Mouse (Mus musculus) lung, embryonic 14.5 days (tissue): ENCODE data around the gene Ovol2. TPM values are rescaled to one million over a fixed set of nuclear protein-coding genes. Genes with fewer than 3 reads are reported as not detected.
A peak's percentile ranks its signal among the peaks of the same experiment; 100 is the strongest.

Experiments used
- ATAC-seq: fragments of 200-750 bp; cut with Nextera tagmentation; 2 replicates; pipeline ENCODE4 v1.8.0; 2017; ENCODE audit warnings: mild to moderate bottlenecking, moderate TSS enrichment, moderate library complexity; ENCODE audit not compliant: insufficient read depth
- DNase-seq: peaks from one replicate; pipeline ENCODE4 v3.0.0-alpha.2; 2015
- H3K27ac ChIP-seq: fragments of 300-500 bp; sonication (generic); 2 replicates; pipeline ENCODE4 v1.5.1; 2014; ENCODE audit warnings: low read depth, mild to moderate bottlenecking, moderate library complexity
- H3K27me3 ChIP-seq: fragments of 300-500 bp; sonication (generic); 2 replicates; pipeline ENCODE4 v1.6.1; 2014; ENCODE audit warnings: low read length, control low read depth; ENCODE audit not compliant: insufficient read depth
- H3K36me3 ChIP-seq: fragments of 300-500 bp; sonication (generic); 2 replicates; pipeline ENCODE4 v1.6.1; 2014; ENCODE audit warnings: control low read depth; ENCODE audit not compliant: insufficient read depth
- H3K4me1 ChIP-seq: fragments of 300-500 bp; sonication (generic); 2 replicates; pipeline ENCODE4 v1.6.1; 2014; ENCODE audit warnings: antibody characterized with exemption, control low read depth; ENCODE audit not compliant: insufficient read depth
- H3K4me2 ChIP-seq: fragments of 300-500 bp; sonication (generic); 2 replicates; pipeline ENCODE4 v1.6.1; 2014; ENCODE audit warnings: mild to moderate bottlenecking
- H3K4me3 ChIP-seq: fragments of 300-500 bp; sonication (generic); 2 replicates; pipeline ENCODE4 v1.5.1; 2014; ENCODE audit warnings: low read depth, low read length
- H3K9ac ChIP-seq: fragments of 300-500 bp; sonication (generic); 2 replicates; pipeline ENCODE4 v1.6.1; 2014
- H3K9me3 ChIP-seq: fragments of 300-500 bp; sonication (generic); 2 replicates; pipeline ENCODE4 v1.6.1; 2016; ENCODE audit warnings: low read depth, low read length, control low read depth
- CTCF ChIP-seq: IDR thresholded peaks from 2 replicates; pipeline ENCODE4 v1.5.1; 2016; ENCODE audit warnings: antibody characterized with exemption, low read depth
- WGBS: fragments of 180-500 bp; shearing (Covaris S2); extraction: QIAGEN DNeasy Blood & Tissue Kit; methylation state at CpG from one replicate; pipeline ENCODE4 v1.1.7; 2014; 5-methylcytosine and 5-hydroxymethylcytosine counted together
- polyA plus RNA-seq: library from polyadenylated mRNA; unstranded; fragments of >200 nt; fragmentation: Nextera tagmentation; extraction: Ambion mirVana; gene quantifications from 2 replicates; pipeline ENCODE4 v1.2.1, GENCODE M21; 2014

The Ovol2 gene
- polyA plus RNA-seq, 1 experiment from 2014 or later = 3.4 TPM

- TF ChIP-seq CTCF = no peak
- Histone ChIP-seq H3K4me3 (peak overlapping the region; percentile 95; the same call in 1 of the 2 replicates), H3K4me1 (peaks cover 12% of the 10 kb centered on the region; the same call in 1 of the 2 replicates), H3K27me3 (no peaks in the 10 kb centered on the region), H3K9ac (peak overlapping the region; percentile 99; the same call in 1 of the 2 replicates), H3K27ac (no peak overlapping the region), H3K36me3 (peaks cover 40% of the 10 kb centered on the region), H3K4me2 (peak overlapping the region; percentile 88), H3K9me3 (no peaks in the 10 kb centered on the region)
- WGBS = 45% methylated on average over 5 of the region's 5 CpGs
- no peak for DNase-seq
- no peak for ATAC-seq
Observed at GRCm38 (mm10) chr2:144267004-144267730, 64.8 kb downstream of the Ovol2 start.

DNA sequence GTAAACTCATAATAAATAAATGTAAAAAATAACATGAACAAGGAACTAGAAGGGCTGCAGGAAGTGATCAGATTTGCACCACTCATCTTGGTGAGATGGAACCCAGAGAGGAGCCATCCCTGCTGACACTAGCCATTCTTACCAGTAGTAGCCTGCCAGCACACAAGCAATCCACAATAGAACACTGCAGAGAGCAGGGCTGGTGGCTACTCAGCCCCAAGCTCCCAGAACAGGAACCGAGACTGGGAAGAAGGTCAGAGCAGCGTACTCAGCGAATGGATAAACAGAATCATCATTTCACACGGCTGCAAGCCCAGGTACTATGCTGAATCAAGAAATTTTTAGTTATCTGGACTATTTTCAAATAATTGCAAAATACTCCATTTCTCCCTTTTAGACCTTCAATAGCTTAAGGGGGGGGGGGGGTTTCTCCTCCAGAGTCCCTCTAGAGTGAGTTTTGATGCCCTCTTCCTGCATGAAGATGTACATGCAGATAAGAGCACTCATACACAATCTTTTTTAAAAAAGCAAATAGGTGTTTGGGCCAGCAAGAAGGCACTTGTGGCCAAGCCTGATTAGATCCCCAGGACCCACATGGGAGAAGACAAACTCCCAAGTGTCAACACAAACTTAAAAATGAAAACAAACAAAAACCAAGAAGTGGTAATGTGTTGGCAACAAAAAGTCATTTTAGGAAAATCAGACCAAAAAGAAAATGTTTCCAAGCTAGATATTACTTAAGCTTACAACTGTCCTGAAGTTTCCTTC lies 65.8 kb downstream of the Ovol2 start:
- TF ChIP-seq CTCF = no peak
- no peak overlapping the region for H3K27ac ChIP-seq
- H3K9ac ChIP-seq = peak overlapping the region; percentile 17; the same call in 1 of the 2 replicates
- no peaks in the 10 kb centered on the region for H3K9me3 ChIP-seq
- H3K36me3 ChIP-seq = peaks cover 47% of the 10 kb centered on the region
- DNase-seq (no peak), ATAC-seq (no peak)
- 35% methylated on average over 4 of the region's 4 CpGs for WGBS
- no peak overlapping the region for H3K4me3 ChIP-seq
- peaks cover 12% of the 10 kb centered on the region; the same call in 1 of the 2 replicates for H3K4me1 ChIP-seq
- H3K27me3 ChIP-seq = no peaks in the 10 kb centered on the region
- peak overlapping the region; percentile 88 for H3K4me2 ChIP-seq

DNA sequence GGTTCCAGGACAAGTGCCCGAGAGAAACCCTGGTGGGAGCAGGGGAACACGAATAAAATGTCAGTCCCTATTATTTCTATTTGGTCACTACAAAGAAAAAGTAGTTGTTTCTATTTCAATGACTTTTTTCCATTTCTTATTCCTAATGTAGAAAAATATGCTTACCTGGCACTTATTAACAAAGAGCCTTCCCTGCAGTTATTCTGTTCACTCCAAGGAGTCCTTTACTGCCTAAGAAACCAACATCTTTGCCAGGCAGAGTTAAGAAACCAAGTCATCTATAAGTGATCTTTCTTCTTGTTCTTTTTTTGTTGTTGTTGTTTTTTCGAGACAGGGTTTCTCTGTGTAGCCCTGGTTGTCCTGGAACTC lies 66.8 kb downstream of the Ovol2 start:
- Histone ChIP-seq H3K9ac (no peak overlapping the region), H3K27ac (no peak overlapping the region), H3K4me3 (no peak overlapping the region), H3K27me3 (no peaks in the 10 kb centered on the region), H3K4me2 (no peak overlapping the region), H3K4me1 (peaks cover 12% of the 10 kb centered on the region; the same call in 1 of the 2 replicates), H3K36me3 (peaks cover 57% of the 10 kb centered on the region), H3K9me3 (no peaks in the 10 kb centered on the region)
- ATAC-seq (no peak), DNase-seq (no peak)
- WGBS = 75% methylated on average over 3 of the region's 3 CpGs
- no peak for TF ChIP-seq CTCF

DNA sequence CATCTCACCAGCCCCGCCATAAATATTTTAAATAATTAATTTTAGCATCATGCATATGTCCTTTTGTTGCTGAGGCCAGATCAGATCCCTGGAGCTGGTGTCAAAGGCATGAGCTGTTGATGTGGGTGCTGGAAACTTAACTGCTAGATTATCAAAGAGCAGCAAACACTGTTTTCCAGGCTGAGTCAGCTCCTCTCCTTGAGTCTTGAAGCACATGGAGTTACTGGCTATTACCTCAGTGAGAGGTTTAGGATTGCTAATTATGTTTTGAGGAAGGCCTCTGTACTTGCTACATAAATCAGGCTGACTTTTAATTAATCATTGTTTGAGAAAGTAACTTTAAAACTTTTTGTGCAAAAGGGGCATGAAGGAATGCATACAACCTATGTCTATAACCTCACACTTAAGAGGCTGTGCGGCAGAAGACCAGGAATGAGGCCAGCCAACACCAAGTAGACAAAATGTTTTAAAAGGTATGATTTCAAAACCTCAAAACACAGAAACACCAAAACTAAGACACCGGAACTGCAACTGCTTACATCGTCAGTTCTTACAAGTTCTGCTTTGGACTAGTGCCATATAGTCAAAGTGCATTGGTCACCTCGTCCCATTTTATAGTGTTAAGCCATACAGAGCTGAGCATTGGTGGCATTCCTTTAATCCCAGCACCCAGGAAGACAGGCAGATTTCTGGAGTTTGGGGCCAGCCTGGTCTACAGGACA lies 67.4 kb downstream of the Ovol2 start:
- H3K4me2 ChIP-seq = no peak overlapping the region
- ATAC-seq (no peak), DNase-seq (peak; percentile 28)
- peaks cover 62% of the 10 kb centered on the region for H3K36me3 ChIP-seq
- WGBS = 65% methylated on average over 5 of the region's 5 CpGs
- no peak overlapping the region for H3K9ac ChIP-seq
- TF ChIP-seq CTCF = no peak
- no peaks in the 10 kb centered on the region for H3K27me3 ChIP-seq
- H3K27ac ChIP-seq = no peak overlapping the region
- no peaks in the 10 kb centered on the region for H3K9me3 ChIP-seq
- H3K4me1 ChIP-seq = peaks cover 12% of the 10 kb centered on the region; the same call in 1 of the 2 replicates
- H3K4me3 ChIP-seq = no peak overlapping the region

- TF ChIP-seq CTCF = no peak
- no peak overlapping the region for H3K27ac ChIP-seq
- no peaks in the 10 kb centered on the region for H3K9me3 ChIP-seq
- no peak for ATAC-seq
- 81% methylated on average over 2 of the region's 2 CpGs for WGBS
- DNase-seq = no peak
- no peak overlapping the region for H3K9ac ChIP-seq
- peaks cover 12% of the 10 kb centered on the region; the same call in 1 of the 2 replicates for H3K4me1 ChIP-seq
- no peak overlapping the region for H3K4me2 ChIP-seq
- no peak overlapping the region for H3K4me3 ChIP-seq
- H3K27me3 ChIP-seq = no peaks in the 10 kb centered on the region
- peaks cover 77% of the 10 kb centered on the region for H3K36me3 ChIP-seq
Observed at GRCm38 (mm10) chr2:144262837-144263236, 69.1 kb downstream of the Ovol2 start.

Other genes with a start within 250 kb of the Ovol2 start
- 21.3 and 22.6 TPM in 2 replicates for gene Mgme1, start 61.5 kb downstream of the Ovol2 start, polyA plus RNA-seq
- 135 and 139 TPM in 2 replicates for gene Snx5, start 61.2 kb downstream of the Ovol2 start, polyA plus RNA-seq
- gene Kat14, start 36.8 kb upstream of the Ovol2 start, polyA plus RNA-seq = 40.1 and 43.7 TPM in 2 replicates
- gene Pet117, start 36.9 kb upstream of the Ovol2 start, polyA plus RNA-seq = 0.80 and 1.4 TPM in 2 replicates
- gene Dzank1, start 195.3 kb upstream of the Ovol2 start, polyA plus RNA-seq = 0.67 and 2.0 TPM in 2 replicates
- 28.1 and 29.7 TPM in 2 replicates for gene Polr3f, start 195.6 kb upstream of the Ovol2 start, polyA plus RNA-seq
- 60.4 and 64.1 TPM in 2 replicates for gene Rbbp9, start 218.7 kb upstream of the Ovol2 start, polyA plus RNA-seq
- gene Sec23b, start 224.1 kb upstream of the Ovol2 start, polyA plus RNA-seq = 89.1 and 93.1 TPM in 2 replicates